Mouse (Mus musculus) yolk sac, embryonic 10.5 days (tissue): Measurements from ENCODE around the gene 2610001J05Rik.
"Not testable (repeated sequence)": the region's sequence is repeated elsewhere in the genome, so short reads cannot be mapped to it uniquely, and the experiment has no call there.

Source experiments
- DNase-seq: peaks from one replicate; pipeline ENCODE4 v3.0.0-alpha.2; 2017; ENCODE audit warnings: low spot score

The 2610001J05Rik gene

DNA sequence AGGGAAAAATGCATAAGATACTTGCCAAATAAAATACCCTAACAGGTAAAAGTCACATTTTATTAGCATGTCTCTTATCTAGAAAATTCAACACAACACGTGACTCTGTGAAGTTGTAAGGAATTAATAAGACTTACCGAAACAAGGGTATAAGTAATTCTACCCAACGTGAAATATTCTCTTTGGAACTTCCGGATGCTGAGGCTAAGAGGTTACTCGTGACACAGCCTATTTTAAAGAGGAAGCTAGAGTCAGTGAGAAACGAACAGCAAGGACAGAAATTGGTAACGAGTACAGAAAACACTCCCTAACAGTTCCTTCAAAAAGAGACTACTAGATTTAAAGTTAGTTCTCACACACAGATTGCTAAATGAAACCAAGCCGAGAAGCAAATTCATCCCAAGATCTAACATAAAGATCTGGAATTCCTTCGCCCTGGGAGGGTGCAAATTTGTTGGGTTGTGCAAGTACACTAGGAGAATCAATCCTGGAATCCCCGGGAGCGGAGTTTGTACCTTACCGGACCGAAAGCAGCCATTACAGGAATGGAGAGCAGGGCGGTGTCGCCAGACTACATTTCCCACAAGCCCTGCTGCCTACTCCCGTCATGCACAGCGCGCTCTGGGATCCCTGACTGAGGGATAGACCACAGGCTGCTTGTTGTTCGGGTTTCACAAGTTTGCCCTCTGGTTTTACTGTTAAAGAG, at the start of gene 2610001J05Rik:
2610001J05Rik (minus strand) TSS at position 600 of the 706 bp plus-strand sequence.
- peak; percentile 91 for DNase-seq

DNA sequence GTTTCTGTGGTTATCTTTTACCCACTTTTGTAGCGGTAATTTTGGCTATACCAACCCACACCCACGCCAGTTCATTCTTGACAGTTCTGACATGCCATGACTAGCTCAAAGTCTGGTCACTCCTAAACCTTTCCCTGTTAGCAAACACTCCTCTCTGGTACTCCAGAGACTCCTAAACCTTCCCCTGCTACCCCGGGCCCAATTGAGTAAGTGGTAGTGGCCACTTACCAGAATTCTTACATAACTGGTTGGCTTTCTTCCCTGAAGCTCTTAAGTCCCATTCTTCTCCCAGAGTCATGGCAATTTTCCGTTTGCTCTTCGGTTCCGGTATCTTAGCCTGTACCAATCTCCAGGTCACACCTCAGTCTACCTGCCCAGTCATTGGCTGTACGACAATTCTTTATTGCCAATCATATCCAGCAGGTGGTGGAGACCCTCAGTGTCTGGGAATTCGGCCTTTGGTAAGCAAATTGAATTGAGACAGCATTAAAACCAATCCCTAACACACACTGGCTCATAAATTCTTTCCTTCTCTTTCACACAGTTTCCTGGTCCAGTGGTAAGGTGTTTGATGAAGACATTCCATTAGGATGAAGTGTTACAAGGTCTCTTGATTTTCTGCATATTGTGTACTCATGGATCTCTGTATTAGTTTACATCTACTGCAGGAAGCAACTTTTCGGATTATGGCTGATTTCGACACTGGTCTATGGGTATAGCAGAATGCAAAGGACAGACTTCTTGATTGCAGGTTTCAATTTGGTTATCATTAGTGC, 38.6 kb upstream of the 2610001J05Rik start:
- no peak for DNase-seq

DNA sequence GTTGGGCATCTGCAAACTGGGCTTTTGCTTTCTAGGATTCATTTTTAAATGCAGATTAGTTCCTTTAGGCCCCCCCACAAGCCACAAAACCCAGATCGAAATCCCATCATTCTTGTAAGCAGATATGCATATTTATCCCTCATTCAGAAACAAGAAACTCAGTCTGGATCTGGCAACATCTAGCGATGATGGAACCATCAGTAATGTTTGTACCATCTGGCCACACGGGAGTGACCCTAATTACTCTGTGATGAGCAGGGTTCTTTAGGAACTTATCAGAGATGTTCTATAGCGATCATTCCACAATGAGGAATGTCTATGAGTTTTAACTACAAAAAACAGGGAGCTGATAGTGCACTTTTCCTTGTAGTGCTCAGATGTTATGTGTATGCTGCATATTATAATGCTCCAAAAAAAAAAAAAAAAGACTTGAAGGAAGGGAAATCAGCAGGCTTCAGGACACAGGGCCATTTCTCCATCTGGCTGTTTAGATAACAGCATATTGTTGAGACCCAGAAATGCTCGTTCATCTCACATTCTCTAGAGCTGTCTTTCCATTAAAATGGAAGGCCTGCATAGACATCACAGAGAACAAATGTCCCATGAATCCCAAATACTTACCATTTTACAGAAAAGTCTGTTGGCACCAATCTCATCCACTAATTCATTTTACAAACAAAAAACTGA, 31.8 kb upstream of the 2610001J05Rik start:
- DNase-seq, result no peak

DNA sequence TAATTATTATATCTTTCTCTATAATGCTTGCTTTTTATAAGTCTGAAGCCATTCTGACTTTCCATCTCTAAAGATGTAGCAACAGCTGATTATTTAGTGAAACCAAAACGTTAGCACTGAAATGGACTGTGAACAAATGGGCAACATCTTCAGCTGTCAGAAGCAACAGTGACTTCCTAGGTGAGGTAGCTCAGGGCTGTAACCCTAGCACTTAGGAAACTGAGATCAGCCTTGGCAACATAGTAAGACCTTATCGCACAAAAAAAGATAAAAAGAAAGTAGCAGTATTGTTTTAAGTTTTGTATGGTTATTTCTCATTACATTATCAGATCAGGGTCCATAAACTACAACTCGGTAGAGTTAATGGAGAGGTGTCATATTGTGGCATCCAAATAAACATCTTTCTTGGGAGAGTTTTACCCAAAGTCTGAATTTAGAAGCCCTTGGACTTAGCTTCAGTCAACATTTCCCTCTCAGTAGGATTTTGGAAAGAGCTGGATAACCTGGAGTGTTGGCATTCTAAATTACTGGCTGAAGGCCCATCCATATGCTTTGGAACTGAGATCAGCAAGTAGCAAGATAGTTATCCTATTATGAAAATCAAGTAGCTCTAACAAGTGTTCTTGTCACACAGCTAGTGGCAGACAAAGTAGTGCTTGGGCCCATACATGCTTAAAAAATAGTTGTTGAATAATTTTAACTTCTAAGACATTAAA, 13.7 kb upstream of the 2610001J05Rik start:
- DNase-seq, result no peak

DNA sequence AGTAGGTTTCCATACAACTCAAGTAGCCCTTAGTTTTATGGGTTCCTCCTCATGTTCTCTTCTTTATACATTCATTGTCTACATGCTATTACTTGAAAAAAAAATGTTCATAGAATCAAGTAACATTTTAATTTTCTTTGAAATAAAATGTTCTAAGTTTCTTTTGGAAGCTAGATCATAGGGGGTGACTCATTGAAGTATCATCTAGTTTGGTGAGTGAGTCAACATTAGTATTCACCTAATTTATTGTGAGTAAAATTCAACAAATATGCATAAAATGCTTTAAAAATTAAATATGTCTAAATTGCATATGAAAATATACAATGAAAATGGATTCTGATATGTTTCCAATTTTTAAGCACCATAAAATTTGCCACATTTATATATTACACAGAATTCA, 11.6 kb upstream of the 2610001J05Rik start:
- no peak for DNase-seq

DNA sequence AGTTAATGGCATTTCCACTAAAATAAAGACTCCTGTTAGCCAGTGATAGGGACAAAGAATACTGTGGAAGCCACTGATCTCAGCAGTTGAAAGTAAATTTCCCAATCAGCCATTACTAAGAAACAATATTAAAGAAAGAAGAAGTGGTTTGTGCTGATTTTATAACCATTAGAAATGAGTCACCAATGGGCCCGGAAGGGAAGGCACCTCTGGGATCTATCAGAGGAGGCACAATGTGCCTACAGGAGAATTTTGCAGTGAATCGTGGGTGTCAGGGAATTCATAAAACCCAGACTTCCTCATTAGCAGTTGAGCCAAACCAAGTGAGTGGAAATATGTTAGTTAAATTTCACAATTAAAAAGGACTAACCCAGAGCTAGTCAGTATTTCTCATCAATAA, 2.6 kb upstream of the 2610001J05Rik start:
- DNase-seq, result no peak

DNA sequence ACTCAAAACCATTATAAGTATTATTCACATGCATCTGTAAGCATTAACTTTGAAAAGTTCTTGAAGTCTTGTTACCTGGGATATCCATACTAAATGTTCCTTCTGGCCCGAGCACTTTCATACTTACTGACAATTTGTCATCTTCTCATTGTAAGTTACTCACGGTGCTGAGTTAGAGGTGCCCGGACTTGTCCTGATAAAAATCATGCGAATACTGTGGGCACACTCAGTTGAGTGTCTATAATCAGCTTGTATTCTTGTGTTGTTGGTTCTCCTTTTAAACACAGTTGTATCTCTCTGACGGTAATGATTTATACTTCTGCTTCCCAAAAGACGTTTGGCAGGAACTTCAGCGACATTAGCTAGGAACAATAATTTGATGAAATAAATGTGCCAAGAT, 758 bp upstream of the 2610001J05Rik start:
- DNase-seq, result no peak

DNA sequence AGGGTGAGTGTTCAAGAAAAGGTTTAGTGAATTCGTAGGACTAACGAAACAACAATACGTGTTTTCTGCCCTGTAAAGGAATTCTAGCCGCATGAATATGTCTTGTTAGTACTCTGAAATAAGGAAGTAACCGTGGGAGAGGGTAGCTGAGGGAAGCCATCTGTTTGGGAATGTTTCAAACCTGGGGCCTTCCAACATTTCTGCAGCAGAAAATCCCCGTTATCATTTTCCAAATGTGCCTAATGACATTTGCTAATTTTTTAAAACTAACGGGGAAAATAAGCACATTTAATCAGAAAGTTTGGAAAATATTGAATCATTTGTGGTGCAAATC, 274 bp upstream of the 2610001J05Rik start:
- no peak for DNase-seq

DNA sequence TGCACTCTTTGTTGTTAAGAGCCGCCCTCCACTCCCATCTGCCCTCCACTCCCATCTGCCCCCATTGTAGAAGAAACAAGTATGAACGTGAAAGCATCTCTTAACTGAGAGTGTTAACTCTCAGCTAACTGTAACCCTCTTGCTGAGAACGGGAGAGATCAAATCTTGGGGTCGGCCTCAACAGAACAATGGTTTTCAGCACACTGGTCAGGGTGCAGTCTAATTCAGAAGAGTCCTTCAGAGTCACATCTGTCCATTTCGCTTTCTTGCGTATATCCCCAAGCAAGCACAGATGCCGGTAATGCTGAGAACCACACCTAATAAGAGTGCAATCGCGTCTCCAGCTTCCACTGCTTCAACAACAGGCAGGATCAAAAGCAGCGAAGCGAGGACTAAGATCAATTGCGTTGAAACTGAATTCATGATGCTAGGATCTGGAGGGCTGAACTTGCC, 1.0 kb downstream of the 2610001J05Rik start:
- DNase-seq, result no peak

DNA sequence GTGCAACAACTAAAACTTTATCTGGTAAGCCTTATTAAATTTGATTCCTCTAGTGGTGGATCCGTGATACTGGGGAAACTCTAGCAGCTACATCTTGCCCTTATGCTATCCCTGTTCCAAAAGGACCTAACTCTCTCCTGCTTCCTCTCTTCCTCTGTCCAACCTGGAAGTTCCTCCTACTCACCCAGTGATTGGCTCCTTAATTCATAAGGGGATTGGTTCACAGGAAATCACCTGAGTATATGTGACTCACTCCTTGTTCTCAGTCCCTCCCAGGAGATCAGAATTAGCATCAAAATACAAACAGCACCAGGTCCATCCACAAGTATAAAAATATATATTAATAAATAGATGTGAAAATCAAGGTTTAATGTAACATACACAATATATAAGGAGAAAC, 10.7 kb downstream of the 2610001J05Rik start:
- DNase-seq, result no peak

DNA sequence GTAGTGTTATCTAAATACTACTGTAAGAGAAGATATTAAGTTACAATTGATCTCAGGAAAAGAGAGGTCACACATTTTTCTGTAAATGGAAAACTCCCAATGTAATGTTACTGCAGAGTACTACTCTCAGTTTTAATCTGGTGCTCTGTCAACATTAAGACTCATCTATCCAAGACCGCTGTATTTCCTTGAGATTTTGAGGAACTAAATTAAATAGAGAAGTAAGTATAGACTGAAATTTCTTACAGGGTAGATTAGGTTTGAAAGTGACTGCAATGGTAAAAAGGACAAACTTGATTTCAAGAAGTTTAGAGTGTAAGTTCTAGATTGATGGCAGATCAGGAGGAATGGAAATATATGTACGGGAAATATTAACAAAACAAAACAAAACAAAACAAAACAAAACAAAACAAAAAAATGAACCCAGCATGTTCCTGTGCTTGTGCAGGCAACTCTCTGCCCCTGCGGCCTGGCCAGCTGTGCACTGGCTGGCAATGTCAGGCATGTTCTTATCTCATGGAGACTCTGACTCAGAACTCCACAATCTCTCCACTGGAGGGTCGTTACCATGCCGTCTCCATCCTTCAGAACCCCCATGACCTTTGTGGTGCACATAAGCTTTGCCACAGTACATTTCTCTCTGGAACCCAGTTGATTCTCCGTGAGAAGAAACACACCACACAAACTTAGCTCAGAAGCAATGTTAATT, 11.3 kb downstream of the 2610001J05Rik start:
- DNase-seq, result no peak

DNA sequence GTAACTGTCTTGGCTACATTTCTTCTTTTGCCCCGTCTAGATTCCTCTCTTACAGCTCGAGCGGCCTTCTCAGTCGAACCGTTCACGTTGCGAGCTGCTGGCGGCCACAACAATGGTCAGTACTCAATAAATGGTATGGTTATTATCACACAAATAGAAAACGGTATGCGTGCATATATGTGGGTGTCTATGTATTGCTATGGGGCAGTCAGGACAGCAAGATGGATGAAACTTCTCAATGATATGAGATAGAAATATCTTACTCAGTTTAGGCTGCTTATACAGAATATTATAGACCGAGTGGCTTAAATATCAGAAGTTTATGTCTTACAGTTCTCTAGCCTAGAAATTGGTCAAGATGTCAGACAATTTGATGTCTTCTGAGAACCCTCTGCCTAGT, 17.1 kb downstream of the 2610001J05Rik start:
- DNase-seq, result no peak

DNA sequence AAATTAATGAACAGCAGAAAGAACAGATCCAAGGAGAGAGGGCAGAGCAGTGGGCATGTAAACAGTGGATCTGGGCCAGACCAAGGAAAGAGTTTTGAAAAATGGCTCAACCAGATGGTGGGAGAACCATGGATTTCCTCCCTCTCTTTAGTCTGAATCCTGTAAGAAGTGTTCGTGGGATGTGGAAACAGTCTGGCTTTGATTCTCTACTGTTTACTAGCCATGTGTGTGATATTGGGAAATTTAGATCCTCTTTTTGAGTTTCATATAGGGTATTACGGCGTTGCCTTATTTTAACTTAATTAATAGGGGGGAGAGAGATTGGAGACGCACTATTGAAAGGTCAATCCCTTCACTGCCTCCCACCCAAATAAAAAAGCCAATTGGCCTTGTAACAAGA, 18.1 kb downstream of the 2610001J05Rik start:
- no peak for DNase-seq

DNA sequence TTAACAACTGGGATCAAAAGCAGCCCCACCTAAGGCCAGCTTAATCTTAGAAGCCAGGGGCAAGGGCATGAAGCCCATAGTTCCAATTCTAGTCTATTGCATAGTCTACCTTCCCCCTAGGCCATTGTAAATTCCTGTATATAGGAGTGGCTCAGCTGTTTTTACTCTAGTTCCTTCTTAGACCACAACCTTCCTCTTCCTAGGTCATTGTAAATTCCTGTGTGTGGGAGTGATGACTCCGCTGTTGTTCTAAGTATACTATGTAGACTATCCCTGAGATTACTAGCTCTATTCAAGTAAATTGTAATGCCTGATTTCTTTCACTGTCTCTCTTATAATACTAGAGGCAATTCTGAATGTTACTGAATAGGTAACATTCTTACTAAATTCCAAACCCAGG, 25.3 kb downstream of the 2610001J05Rik start:
- DNase-seq, result not testable (repeated sequence)

DNA sequence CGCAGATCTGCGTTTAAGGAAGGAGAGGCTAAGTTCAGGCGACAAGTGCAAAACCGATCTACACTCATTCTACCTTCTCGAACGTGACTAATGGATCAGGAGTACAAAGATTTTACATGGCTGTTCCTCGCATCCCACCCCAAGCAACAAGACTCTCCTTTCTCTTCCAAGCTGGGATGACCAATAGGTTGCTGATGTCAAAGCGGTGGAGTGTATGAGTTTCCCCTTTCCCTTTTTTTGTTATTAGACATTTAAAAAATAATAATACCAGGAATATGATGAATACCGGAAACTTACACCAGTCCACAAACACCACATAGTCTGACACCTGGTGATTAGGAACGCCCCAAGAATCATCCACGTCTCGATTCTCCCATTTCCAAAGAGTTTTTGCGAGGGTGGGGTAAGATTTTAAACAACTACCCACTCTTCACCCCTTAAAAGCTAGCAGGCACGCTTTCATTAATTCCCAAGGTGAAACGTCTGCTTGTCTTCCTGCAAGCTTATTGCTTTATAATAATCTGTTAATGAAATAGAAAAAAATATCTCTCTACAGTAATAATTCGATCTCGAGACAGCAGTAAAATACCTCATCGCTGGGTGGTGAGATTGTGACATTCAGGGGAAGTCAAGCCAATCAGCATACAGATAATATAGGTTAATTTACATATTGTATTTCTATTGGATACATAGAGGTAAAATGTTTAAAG, 31.8 kb downstream of the 2610001J05Rik start, which contains the start of gene Gpr85:
Gpr85 (minus strand) TSS at position 598 of the 710 bp plus-strand sequence.
- no peak for DNase-seq

DNA sequence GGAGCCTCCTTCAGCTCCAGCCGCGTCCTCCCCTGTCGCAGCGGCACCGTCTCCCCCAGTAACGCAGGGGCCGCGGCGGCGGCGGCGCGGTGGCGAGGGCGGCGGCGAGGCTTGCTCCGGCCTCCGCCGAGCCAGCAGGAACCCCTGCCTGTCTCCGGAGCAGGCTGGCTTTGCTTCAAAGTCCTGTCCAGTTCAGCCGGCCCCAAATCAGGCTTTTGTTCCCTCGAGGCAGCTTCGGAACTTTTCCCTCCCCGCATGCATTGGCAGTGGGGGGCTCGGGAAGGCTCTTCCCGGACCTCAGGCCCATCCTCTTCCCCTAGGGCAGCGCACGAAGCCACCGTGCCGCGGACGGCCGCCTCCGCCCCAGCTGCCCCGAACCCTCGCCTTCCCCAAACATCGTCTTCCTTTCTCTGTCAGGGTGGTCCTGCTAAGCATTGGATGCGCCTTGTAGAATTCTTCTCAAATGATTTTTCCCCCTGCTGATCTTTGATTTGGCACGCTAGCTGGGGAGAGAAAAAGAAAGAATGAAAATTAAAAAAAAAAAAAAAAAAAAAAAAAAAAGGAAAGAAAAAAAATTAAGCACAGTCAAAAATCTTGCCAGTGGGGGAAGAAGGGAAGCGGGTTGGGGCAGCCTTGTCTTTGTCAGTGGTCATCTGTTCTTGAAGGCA, 32.5 kb downstream of the 2610001J05Rik start:
- peak; percentile 58 for DNase-seq

DNA sequence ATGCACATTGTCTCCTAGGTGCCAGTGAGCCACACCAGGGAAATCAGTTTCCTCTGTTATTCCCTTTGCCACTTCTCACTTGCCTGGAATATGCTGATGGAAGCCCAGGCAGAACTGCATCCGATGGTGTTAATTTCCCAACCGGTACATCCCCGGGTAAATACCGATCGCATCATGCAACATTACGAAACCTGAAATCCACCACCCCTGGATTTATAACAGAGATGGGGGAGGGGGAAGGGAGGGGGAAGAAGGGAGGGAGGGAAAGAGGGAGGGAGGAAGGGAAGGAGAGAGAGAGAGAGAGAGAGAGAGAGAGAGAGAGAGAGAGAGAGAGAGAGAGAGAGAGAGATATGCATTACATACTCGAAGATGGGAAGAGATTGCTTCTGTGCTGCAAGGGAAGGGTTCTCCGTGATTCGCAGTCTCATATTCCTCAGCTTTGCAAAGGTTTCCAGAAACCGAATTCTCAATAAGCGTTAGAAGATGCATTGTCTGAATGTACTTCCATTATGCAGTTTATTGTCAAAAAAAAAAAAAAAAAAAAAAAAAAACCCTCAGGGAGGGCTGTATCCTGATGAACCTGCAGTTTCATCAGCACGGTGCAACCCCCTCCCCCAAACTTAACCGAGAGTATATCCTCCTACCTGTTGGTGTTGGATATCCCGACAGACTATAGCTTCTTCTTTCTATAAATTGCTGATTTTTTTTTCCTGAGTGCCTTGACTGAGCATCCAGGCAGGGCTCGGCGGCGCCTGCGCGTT, 33.2 kb downstream of the 2610001J05Rik start:
- DNase-seq, result no peak

DNA sequence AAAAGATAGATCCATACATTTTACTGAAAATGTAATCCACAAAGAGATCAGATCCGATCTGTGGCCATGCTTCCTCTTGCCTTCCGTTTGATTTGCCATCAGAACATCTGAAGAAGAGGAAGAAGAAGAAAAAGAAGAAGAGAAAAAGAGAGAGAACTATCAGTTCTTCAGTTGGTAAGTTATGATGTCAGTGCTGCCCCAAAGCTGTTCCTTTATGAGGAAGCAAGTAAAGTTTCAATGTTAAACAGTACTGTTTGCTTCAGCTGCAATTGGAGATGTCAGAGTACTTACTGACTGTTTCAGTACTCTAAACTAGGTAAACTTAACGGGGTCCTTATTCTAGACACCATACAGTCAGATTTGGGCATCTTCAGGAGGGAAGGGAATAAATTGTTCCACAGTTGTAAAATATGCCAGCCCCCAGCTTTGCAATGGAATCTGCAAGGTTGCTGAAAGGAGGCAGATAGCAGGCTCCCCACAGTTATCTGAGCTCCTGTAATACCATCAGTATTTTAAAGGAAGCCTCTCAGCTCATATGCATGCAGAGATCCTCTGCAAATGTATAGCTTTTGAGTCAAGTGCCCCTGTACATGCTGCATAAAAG, 34.2 kb downstream of the 2610001J05Rik start:
- DNase-seq, result no peak
